In genomic region chr16:3745656-3746055, GRCm38 (mm10) we compare ENCODE assay signal across 9 mouse cellular contexts. TPM values are rescaled to one million over a fixed set of nuclear protein-coding genes. Genes with fewer than 3 reads are reported as not detected.
DNase-seq lines count a peak whose midpoint lies in the region; ATAC-seq lines count a peak whose summit lies in the region.
"Had no signal": no experiment of that assay in that cellular context is flagged by ENCODE, and none has a peak within 500 bp of the region (broad histone marks: within the 10 kb centered on the region; RNA-seq: fewer than 3 reads in every experiment).

No protein-coding gene starts in this region.

- DNase-seq in kidney, postnatal 10 days = no peak
- DNase-seq in embryonic facial prominence, embryonic 14.5 days (ENCODE audit: low spot score) = no peak
- DNase-seq in left cerebral cortex, adult 8-10 months (ENCODE audit: low spot score in 2 of 2) = no peak
- DNase-seq in ovary, postnatal 10 days (ENCODE audit: low spot score) = no peak
- DNase-seq in gastrocnemius, postnatal 10 days = no peak
- DNase-seq: lung, postnatal 10 days had no signal

- H3K4me2 ChIP-seq in kidney, embryonic 16.5 days (replicated peaks; ENCODE audit: low read depth, low read length) = peak overlapping the region; percentile 95
- peak overlapping the region; percentile 76 for H3K4me2 ChIP-seq in embryonic facial prominence, embryonic 14.5 days (ENCODE audit: low read depth, low read length)
- peak overlapping the region; percentile 82 for H3K4me2 ChIP-seq in intestine, embryonic 15.5 days (replicated peaks)
- H3K4me2 ChIP-seq in neural tube, embryonic 12.5 days (replicated peaks) = peak overlapping the region; percentile 90

- peak overlapping the region; percentile 97 for H3K4me3 ChIP-seq in kidney, embryonic 16.5 days (ENCODE audit: low read length)
- peak overlapping the region; percentile 83; the same call in 1 of the 2 replicates for H3K4me3 ChIP-seq in embryonic facial prominence, embryonic 14.5 days (ENCODE audit: low read depth, low read length)
- peak overlapping the region; percentile 79 for H3K4me3 ChIP-seq in intestine, embryonic 15.5 days (replicated peaks)
- peak overlapping the region; percentile 10; the same call in 1 of the 2 replicates for H3K4me3 ChIP-seq in neural tube, embryonic 12.5 days

- H3K4me1 ChIP-seq in kidney, embryonic 16.5 days (ENCODE audit: insufficient read depth, low read length) = peaks cover 22% of the 10 kb centered on the region
- H3K4me1 ChIP-seq in embryonic facial prominence, embryonic 14.5 days (ENCODE audit: control insufficient read depth, insufficient read depth, low read length) = peaks cover 16% of the 10 kb centered on the region
- H3K4me1 ChIP-seq in intestine, embryonic 15.5 days (replicated peaks) = peaks cover 11% of the 10 kb centered on the region
- H3K4me1 ChIP-seq in neural tube, embryonic 12.5 days = peaks cover 20% of the 10 kb centered on the region

- 89% methylated on average over 4 of the region's 4 CpGs for WGBS in kidney, embryonic 16.5 days
- WGBS in embryonic facial prominence, embryonic 14.5 days = 81% methylated on average over 4 of the region's 4 CpGs
- WGBS in intestine, embryonic 15.5 days = 84% methylated on average over 4 of the region's 4 CpGs
- WGBS in neural tube, embryonic 12.5 days = 90% methylated on average over 4 of the region's 4 CpGs

- no peak overlapping the region for H3K27ac ChIP-seq in kidney, embryonic 16.5 days (ENCODE audit: low read length)
- no peak overlapping the region for H3K27ac ChIP-seq in embryonic facial prominence, embryonic 14.5 days (replicated peaks; ENCODE audit: low read depth, low read length)
- H3K27ac ChIP-seq in intestine, embryonic 15.5 days = no peak overlapping the region
- no peak overlapping the region for H3K27ac ChIP-seq in neural tube, embryonic 12.5 days

- peaks cover 50% of the 10 kb centered on the region for H3K36me3 ChIP-seq in kidney, embryonic 16.5 days (ENCODE audit: insufficient read depth, low read length)
- H3K36me3 ChIP-seq in embryonic facial prominence, embryonic 14.5 days (ENCODE audit: control insufficient read depth, insufficient read depth, low read length) = peaks cover 51% of the 10 kb centered on the region
- peaks cover 35% of the 10 kb centered on the region for H3K36me3 ChIP-seq in intestine, embryonic 15.5 days
- peaks cover 46% of the 10 kb centered on the region for H3K36me3 ChIP-seq in neural tube, embryonic 12.5 days

- H3K9me3 ChIP-seq in kidney, embryonic 16.5 days (ENCODE audit: low read length) = peaks cover 33% of the 10 kb centered on the region
- H3K9me3 ChIP-seq in embryonic facial prominence, embryonic 14.5 days (ENCODE audit: control insufficient read depth, low read length) = peaks cover 38% of the 10 kb centered on the region
- H3K9me3 ChIP-seq in intestine, embryonic 15.5 days = no peaks in the 10 kb centered on the region
- H3K9me3 ChIP-seq in neural tube, embryonic 12.5 days = peaks cover 26% of the 10 kb centered on the region

- H3K9ac ChIP-seq in kidney, embryonic 16.5 days (replicated peaks; ENCODE audit: low read length) = no peak overlapping the region; the same call in 1 of the 2 replicates
- H3K9ac ChIP-seq in embryonic facial prominence, embryonic 14.5 days (ENCODE audit: low read depth, low read length) = no peak overlapping the region
- H3K9ac ChIP-seq in intestine, embryonic 15.5 days = no peak overlapping the region
- H3K9ac ChIP-seq in neural tube, embryonic 12.5 days = no peak overlapping the region

- H3K27me3 ChIP-seq in kidney, embryonic 16.5 days (ENCODE audit: insufficient read depth, low read length) = no peaks in the 10 kb centered on the region
- H3K27me3 ChIP-seq in embryonic facial prominence, embryonic 14.5 days (replicated peaks; ENCODE audit: control insufficient read depth, insufficient read depth, low read length) = no peaks in the 10 kb centered on the region
- no peaks in the 10 kb centered on the region for H3K27me3 ChIP-seq in intestine, embryonic 15.5 days (replicated peaks)
- no peaks in the 10 kb centered on the region for H3K27me3 ChIP-seq in neural tube, embryonic 12.5 days (replicated peaks)

- no peak for ATAC-seq in kidney, embryonic 16.5 days (ENCODE audit: low FRiP score, low TSS enrichment)
- ATAC-seq in embryonic facial prominence, embryonic 14.5 days (ENCODE audit: low read depth) = no peak
- ATAC-seq in intestine, embryonic 15.5 days = no peak
- no peak for ATAC-seq in neural tube, embryonic 12.5 days (ENCODE audit: low FRiP score, low read depth)

RNA-seq across cellular contexts. Expression of gene Zfp263, which starts 1.8 kb away (rescaled TPM):
- polyA plus RNA-seq in kidney, embryonic 16.5 days (2015; fragmentation: Nextera tagmentation; extraction: Ambion mirVana) = 43.8 and 51.8 TPM in 2 replicates
- polyA plus RNA-seq in embryonic facial prominence, embryonic 14.5 days (2014; fragmentation: Nextera tagmentation; extraction: Ambion mirVana) = 20.5 and 24.2 TPM in 2 replicates
- 38.6 and 40.1 TPM in 2 replicates for polyA plus RNA-seq in intestine, embryonic 15.5 days (2015; fragmentation: Nextera tagmentation; extraction: Ambion mirVana)
- 51.9 and 54.7 TPM in 2 replicates for polyA plus RNA-seq in neural tube, embryonic 12.5 days (2016; fragmentation: Nextera tagmentation; extraction: Ambion mirVana)
- 10 to 100 TPM; 19.0 to 20.2 (median 19.6) TPM for total RNA-seq in left cerebral cortex, adult 8-10 months (2022)
- total RNA-seq in gastrocnemius, postnatal 10 days (2021) = 10 to 100 TPM in 1 of 2 experiments, 1 to 10 TPM in 1; 9.2 to 11.9 TPM

RNA-seq across cellular contexts. Expression of gene Mefv, which starts 27.8 kb away (rescaled TPM):
- polyA plus RNA-seq in kidney, embryonic 16.5 days (2015; fragmentation: Nextera tagmentation; extraction: Ambion mirVana) = 0.06 TPM in 1 of 2 replicates, not detected in the other
- not detected in 2 replicates for polyA plus RNA-seq in embryonic facial prominence, embryonic 14.5 days (2014; fragmentation: Nextera tagmentation; extraction: Ambion mirVana)
- polyA plus RNA-seq in intestine, embryonic 15.5 days (2015; fragmentation: Nextera tagmentation; extraction: Ambion mirVana) = 0.19 TPM in 1 of 2 replicates, not detected in the other
- not detected in 2 replicates for polyA plus RNA-seq in neural tube, embryonic 12.5 days (2016; fragmentation: Nextera tagmentation; extraction: Ambion mirVana)
- total RNA-seq in left cerebral cortex, adult 8-10 months (2022) = not detected
- total RNA-seq in gastrocnemius, postnatal 10 days (2021) = not detected

Comparison
In these comparisons a context has a peak if more than half of its experiments do, and no peak if none do; other contexts are left out.
1. H3K4me3 ChIP-seq: peak in every context shown above with its lines; median percentile 97 in kidney, embryonic 16.5 days; 83 in embryonic facial prominence, embryonic 14.5 days; 79 in intestine, embryonic 15.5 days; 10 in neural tube, embryonic 12.5 days.